Mouse (Mus musculus): ENCODE data around the gene Bad.
A peak's percentile ranks its signal among the peaks of the same experiment; 100 is the strongest.
"Not testable (repeated sequence)": the region's sequence is repeated elsewhere in the genome, so short reads cannot be mapped to it uniquely, and the experiment has no call there.

The Bad gene

GRCm38 (mm10) chr19:6985951-6986708 is 44.5 kb downstream of the Bad start:
- DNase-seq (ENCODE audit: low spot score) = no peak

DNA sequence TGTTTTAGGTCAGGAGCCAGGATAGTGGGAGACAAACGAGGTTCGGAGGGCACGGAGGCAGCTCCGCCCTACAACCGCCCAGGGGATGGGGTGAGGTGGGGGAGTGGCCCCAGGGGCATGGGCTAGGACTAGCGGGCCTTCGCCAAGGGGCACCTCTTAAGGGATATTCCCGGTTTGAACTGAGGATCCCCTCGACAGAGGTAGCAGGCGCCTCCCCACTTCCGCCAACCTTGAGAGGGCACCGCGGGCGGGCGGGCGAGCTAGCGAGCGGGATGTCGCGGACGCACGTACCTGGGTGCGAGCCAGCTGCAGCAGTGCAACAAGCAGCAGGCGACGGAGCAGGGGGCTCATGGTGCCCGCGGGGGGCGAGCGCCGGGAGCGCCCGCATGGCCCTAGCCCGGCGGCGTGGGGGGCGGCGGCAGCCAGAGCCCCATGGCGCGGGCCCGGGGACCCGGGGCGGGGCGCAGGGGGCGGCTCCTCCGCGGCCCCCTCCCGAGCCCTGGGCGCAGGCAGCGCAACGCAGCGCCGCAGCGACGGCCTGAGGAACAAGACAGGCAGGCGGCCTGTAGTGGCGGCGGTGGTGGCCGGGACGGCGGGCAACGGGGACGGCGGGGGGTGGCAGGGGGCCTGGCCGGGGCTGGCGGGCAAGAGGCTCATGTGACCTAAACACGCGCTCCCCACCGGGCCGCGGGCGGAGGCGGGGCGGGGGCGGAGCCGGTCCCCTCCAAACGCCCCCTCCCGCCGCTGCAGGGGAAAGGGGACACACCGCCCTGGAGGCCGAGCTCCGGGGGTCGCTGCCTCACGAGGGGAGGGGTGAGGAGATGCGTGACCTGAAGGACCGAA is 45.6 kb downstream of the Bad start, which contains the start of gene Vegfb:
Gene Vegfb (minus strand): TSS at position 591 of the 843 bp plus-strand sequence.
- DNase-seq (ENCODE audit: low spot score) = peak; percentile 79

- no peak for DNase-seq (ENCODE audit: low spot score)
Observed at GRCm38 (mm10) chr19:6987904-6988285, 46.2 kb downstream of the Bad start.

GRCm38 (mm10) chr19:6989251-6989650 is 47.6 kb downstream of the Bad start:
- DNase-seq (ENCODE audit: low spot score) = peak; percentile 42

- peak; percentile 34 for DNase-seq (ENCODE audit: low spot score)
Observed at GRCm38 (mm10) chr19:6990712-6991111, 49.1 kb downstream of the Bad start.

GRCm38 (mm10) chr19:6991166-6991565 is 49.5 kb downstream of the Bad start:
- not testable (repeated sequence) for DNase-seq (ENCODE audit: low spot score)

DNA sequence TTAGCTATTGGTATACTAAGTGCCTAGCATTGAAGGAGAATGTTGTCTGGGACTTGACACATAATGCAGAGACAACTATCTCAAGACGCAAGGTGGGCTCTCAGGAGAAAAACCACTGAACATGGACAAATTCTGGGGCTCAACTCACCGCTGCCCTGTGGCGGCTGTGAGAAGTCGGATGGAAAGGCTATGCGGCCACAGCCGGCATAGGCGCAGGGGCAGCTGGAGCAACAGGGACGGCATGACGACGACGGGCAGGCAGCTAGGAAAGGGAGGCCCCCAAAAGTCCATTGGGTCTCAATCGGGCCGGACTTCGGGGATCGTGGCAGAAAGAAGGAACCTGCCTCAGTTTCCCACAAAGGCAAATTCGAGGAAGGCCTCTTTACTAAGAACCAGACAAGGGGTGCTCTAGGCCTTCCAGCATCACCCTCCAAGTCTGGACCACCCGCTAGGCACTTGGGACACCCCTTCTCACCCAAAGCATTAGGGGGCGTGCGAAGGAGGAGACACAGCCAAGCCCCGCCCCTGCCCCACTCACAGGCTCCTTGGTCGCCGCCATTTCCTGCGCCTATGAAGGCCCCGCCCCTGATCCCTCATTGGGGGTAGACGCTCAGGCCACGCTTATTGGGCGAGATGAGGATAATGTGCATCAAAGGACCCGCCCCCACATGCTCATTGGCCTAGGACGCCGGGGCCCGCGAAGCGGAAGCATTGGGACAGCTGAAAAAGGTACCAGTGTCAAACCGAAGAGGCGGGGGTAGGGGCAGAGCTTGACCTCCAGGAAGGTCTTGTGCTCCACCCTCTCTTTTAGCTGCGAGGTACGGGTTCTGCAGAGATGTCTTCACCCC is 50.6 kb downstream of the Bad start, which contains the start of gene Dnajc4:
Gene Dnajc4 (minus strand): TSS at position 562 of the 848 bp plus-strand sequence.
- peak; percentile 98 for DNase-seq (ENCODE audit: low spot score)

GRCm38 (mm10) chr19:6993011-6993770 is 51.5 kb downstream of the Bad start:
- DNase-seq (ENCODE audit: low spot score) = peak; percentile 48

DNA sequence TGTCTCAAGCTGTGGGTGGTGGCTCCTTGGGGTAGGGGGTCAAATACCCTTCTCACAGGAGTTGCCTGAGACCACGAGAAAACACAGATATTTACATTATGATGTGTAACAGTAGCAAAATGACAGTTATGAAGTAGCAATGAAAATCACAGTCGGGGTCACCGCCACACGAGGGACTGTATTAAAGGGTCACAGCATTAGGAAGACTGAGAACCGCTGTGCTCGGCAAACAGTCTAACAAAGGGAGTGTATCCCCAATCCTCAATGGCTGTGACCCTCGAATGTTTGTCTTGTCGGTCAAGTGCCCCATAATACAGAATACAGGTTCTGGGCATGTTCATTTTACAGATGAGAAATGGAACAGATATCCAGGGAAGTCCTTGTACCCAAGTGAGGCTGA is 52.3 kb downstream of the Bad start:
- no peak for DNase-seq (ENCODE audit: low spot score)

- DNase-seq (ENCODE audit: low spot score) = no peak
Observed at GRCm38 (mm10) chr19:6994489-6994888, 52.8 kb downstream of the Bad start.

DNA sequence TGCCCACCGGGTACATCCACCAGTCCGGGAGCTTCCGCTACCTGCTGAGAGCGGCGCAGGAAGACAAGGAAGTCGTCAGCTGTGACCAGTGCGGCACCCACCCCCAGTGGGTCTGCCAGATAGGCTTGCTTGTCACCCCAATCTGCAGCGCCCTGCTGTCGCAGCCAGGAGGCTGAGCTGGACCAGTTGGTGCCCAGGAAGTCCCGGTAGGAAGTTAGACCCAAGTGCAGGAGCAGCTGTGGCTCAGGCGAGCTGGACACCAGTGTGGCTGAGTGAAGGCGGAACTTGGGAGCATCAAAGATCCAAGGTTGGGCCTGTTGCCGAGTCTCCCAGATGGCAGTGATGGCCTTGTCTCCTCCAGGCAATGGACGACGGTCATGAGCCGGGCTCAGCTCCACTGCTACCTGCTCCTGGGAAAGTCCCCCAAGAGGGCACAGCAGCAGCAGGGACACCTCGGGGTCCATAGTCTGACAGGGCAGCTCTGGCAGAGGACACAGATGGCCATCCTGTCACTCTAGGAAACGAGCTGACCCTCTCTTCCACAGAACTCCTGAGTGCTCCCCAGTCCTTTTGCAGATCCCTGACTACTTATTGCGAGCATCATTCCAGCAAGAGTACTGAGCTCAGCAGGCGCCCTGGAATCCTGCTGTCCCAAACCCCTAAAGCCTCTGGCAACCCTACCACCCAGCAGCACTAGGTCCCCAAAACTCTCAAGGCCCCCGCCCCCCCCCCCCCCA is 53.8 kb downstream of the Bad start:
- no peak for DNase-seq (ENCODE audit: low spot score)

DNA sequence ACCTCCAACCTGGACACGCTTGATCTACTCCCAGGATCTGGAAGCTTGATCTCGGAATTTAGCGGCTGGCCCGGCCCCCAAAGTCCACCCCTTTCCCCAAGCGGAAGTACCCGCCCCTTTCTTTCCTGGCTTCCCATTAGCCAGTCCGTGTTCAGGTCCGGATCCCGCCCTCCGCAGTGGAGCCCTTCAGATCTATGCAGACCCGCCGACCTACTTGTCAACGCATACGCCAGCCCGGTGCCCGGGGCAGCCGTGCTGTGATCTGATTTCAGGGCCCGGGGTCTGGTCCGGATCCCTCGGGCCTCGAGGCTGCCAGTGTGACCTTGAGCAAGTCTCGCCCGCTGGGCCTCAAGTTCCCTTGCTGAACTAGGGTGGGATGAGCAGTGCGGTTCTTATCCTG is 54.3 kb downstream of the Bad start, which contains the start of the genes Nudt22 and Trpt1:
Gene Nudt22 (minus strand): TSS at position 112 of the 400 bp plus-strand sequence.
Gene Trpt1 (plus strand): TSS at position 126 of the 400 bp plus-strand sequence.
- DNase-seq (ENCODE audit: low spot score) = peak; percentile 85

DNA sequence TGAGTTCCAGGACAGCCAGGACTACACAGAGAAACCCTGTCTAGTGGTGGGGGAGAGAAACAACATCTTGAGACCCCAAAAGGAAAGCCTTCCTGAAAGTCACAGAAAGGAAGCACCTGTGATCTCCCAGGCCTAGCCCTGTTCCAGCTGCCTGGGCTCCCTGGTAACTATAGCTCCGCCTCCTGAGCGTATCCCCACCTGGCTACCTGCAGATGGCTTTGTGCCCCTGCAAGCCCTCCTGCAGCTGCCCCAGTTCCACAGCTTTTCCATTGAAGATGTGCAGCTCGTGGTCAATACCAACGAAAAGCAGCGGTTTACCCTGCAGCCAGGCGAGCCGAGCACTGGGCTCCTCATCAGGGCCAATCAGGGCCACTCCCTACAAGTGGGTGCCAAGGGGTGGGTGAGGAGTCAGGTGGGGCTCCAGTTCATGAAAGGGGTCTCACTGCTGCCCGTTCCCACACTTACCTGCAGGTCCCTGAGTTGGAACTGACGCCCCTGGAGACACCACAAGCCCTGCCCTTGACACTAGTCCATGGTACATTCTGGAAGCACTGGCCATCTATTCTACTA is 56.1 kb downstream of the Bad start:
- DNase-seq (ENCODE audit: low spot score) = peak; percentile 39

DNA sequence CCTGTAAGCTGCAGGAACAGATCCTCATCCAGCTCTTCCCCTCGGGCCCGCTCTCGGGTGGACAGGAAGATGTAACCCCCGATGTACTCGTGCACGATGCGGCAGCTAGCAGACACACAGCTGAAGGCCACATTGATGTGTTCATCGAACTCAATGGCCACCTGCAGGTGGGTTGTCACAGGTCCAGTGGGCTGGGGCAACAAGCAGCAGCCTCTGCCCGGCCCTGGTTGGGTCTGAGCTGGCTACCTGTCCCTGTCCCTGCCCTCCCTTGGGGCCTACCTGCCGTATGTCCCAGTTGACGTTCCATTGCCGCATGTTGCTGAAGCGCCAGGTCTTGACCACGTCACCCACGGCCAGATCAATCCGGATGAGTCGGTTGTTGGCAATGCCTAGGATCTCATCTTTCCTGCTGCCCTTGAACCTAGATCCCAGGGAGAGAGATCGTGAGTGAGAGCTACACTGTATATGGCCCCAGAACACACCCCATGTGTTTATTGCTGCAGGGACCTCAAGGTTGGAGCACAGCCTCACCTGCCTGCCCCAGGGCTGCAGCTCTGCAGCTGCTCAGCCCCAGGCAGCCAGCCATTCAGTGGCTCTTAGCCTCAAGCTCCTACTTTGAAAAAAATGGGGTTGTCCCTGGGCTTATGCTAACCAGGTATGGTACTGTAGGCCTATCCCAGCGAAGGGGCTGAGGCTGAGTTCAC is 57.9 kb downstream of the Bad start:
- no peak for DNase-seq (ENCODE audit: low spot score)

All from testis, postnatal 10 days (tissue).